8 mouse cellular contexts compared by ENCODE assay signal in genomic region chr10:7473197-7473889, GRCm38 (mm10). TPM values are rescaled to one million over a fixed set of nuclear protein-coding genes. Genes with fewer than 3 reads are reported as not detected.
DNase-seq lines count a peak whose midpoint lies in the region; ATAC-seq and TF ChIP-seq lines count a peak whose summit lies in the region.
"Had no signal": no experiment of that assay in that cellular context is flagged by ENCODE, and none has a peak within 500 bp of the region (broad histone marks: within the 10 kb centered on the region; RNA-seq: fewer than 3 reads in every experiment).

Gene Ulbp1, minus strand, starts transcription at chr10:7473638.

- H3K27me3 ChIP-seq in embryonic facial prominence, embryonic 10.5 days (replicated peaks; ENCODE audit: low read depth, poor library complexity, severe bottlenecking), result no peaks in the 10 kb centered on the region
- H3K27me3 ChIP-seq in liver, embryonic 14.5 days (ENCODE audit: control insufficient read depth, insufficient read depth, low read length), result no peaks in the 10 kb centered on the region

- 76% methylated on average over 13 of the region's 13 CpGs for WGBS in embryonic facial prominence, embryonic 10.5 days
- WGBS in liver, embryonic 14.5 days (ENCODE audit: insufficient replicate concordance), result 15% methylated on average over 13 of the region's 13 CpGs

- no peak within 1 kb of the TSS for H3K27ac ChIP-seq in embryonic facial prominence, embryonic 10.5 days (replicated peaks)
- H3K27ac ChIP-seq in liver, embryonic 14.5 days, result no peak within 1 kb of the TSS
- H3K27ac ChIP-seq: left cerebral cortex, adult 2 months had no signal

- no peaks in the 10 kb centered on the region for H3K4me1 ChIP-seq in embryonic facial prominence, embryonic 10.5 days
- H3K4me1 ChIP-seq in liver, embryonic 14.5 days (replicated peaks; ENCODE audit: control insufficient read depth in 2 of 2, insufficient read depth in 2 of 2, low read length in 1 of 2), result peaks cover 0 to 4% of the 10 kb centered on the region in 2 experiments; a peak in 2 of 4 replicates

- no peak for TF ChIP-seq CTCF in liver, embryonic 14.5 days (IDR thresholded peaks at IDR 0.05; ENCODE audit: low read depth)

- DNase-seq in CD4-positive, CD25-positive, alpha-beta regulatory T cell, adult 2 months (ENCODE audit: low read depth, low spot score), result peak; percentile 82
- DNase-seq in NIH3T3 (ENCODE audit: low read depth), result peak; percentile 92
- peak; percentile 19 for DNase-seq in embryonic facial prominence, embryonic 10.5 days (ENCODE audit: low spot score)
- DNase-seq in heart, postnatal 25 days (ENCODE audit: low spot score), result peak; percentile 64
- DNase-seq in liver, embryonic 14.5 days (ENCODE audit: low read depth in 3 of 3, low spot score in 3 of 3), result peak; percentile 9 to 32 (median 19)
- DNase-seq in retina, postnatal 1 day, result peak; percentile 16
- no peak for DNase-seq in frontal cortex, postnatal 25 days (ENCODE audit: low spot score in 2 of 2)

- no peaks in the 10 kb centered on the region for H3K36me3 ChIP-seq in embryonic facial prominence, embryonic 10.5 days (replicated peaks)
- no peaks in the 10 kb centered on the region for H3K36me3 ChIP-seq in liver, embryonic 14.5 days (replicated peaks; ENCODE audit: control insufficient read depth, insufficient read depth, low read depth)

- H3K4me3 ChIP-seq in embryonic facial prominence, embryonic 10.5 days, result no peak within 1 kb of the TSS
- peak within 1 kb of the TSS; percentile 21 to 40; a peak in 2 of 4 replicates for H3K4me3 ChIP-seq in liver, embryonic 14.5 days (ENCODE audit: insufficient read depth in 1 of 2, low read depth in 2 of 2, low read length in 2 of 2)
- H3K4me3 ChIP-seq: left cerebral cortex, adult 2 months had no signal

- H3K4me2 ChIP-seq in liver, embryonic 14.5 days (ENCODE audit: low read depth), result peak within 1 kb of the TSS; percentile 54

- ATAC-seq in liver, embryonic 14.5 days (ENCODE audit: insufficient read depth), result peak; percentile 76

- H3K9ac ChIP-seq in liver, embryonic 14.5 days (replicated peaks), result no peak within 1 kb of the TSS

- no peaks in the 10 kb centered on the region; the same call in 1 of the 2 replicates for H3K9me3 ChIP-seq in embryonic facial prominence, embryonic 10.5 days
- no peaks in the 10 kb centered on the region for H3K9me3 ChIP-seq in liver, embryonic 14.5 days (ENCODE audit: control insufficient read depth, low read length)

- no peak for TF ChIP-seq EP300 in liver, embryonic 14.5 days (IDR thresholded peaks at IDR 0.05; ENCODE audit: low read depth)

- intact Hi-C loops in heart, postnatal 25 days (cut with DNase I), result no loop called here

RNA-seq across cellular contexts. Expression of gene Ulbp1, which starts in this region (rescaled TPM):
- 0.86 and 0.93 TPM in 2 replicates for polyA plus RNA-seq in embryonic facial prominence, embryonic 10.5 days (2016; fragmentation: Nextera tagmentation; extraction: Ambion mirVana)
- 1 to 10 TPM; 1.7 to 2.8 TPM for total RNA-seq in heart, postnatal 25 days (2021)
- 0.69 and 1.3 TPM in 2 replicates for polyA plus RNA-seq in liver, embryonic 14.5 days (2012; rRNA removed)
- 0.79 and 1.8 TPM in 2 replicates for polyA plus RNA-seq in liver, embryonic 14.5 days (2014; fragmentation: Nextera tagmentation; extraction: Ambion mirVana)

Comparison
In these comparisons a context has a peak if more than half of its experiments do, and no peak if none do; other contexts are left out.
1. Peak in DNase-seq in embryonic facial prominence, embryonic 10.5 days; RNA of the gene not detected or under 1 TPM.
2. DNase-seq: peak in CD4-positive, CD25-positive, alpha-beta regulatory T cell, adult 2 months (single experiment), NIH3T3 (single experiment), heart, postnatal 25 days (single experiment), liver, embryonic 14.5 days (3 of 3) and retina, postnatal 1 day (single experiment); none in frontal cortex, postnatal 25 days (0 of 2).